Mouse (Mus musculus): ENCODE results near the gene Mkrn2os.
"Not testable (repeated sequence)": the region's sequence is repeated elsewhere in the genome, so short reads cannot be mapped to it uniquely, and the experiment has no call there.

Gene Mkrn2os

GRCm38 (mm10) chr6:115592458-115592857, at the start of gene Mkrn2os:
TSS of gene Mkrn2os (minus strand) at chr6:115592576.
- no peak for DNase-seq

GRCm38 (mm10) chr6:115638188-115638587, 45.8 kb upstream of the Mkrn2os start:
- DNase-seq: not testable (repeated sequence)

- no peak for DNase-seq
Measured at GRCm38 (mm10) chr6:115634015-115634414, 41.6 kb upstream of the Mkrn2os start.

- DNase-seq: no peak
Measured at GRCm38 (mm10) chr6:115631056-115631795, 38.9 kb upstream of the Mkrn2os start.

GRCm38 (mm10) chr6:115626121-115626520, 33.7 kb upstream of the Mkrn2os start:
- DNase-seq: no peak

GRCm38 (mm10) chr6:115620942-115621341, 28.6 kb upstream of the Mkrn2os start:
- DNase-seq: no peak

GRCm38 (mm10) chr6:115619818-115620217, 27.4 kb upstream of the Mkrn2os start:
- peak; percentile 44 to 60 for DNase-seq

- no peak for DNase-seq
Measured at GRCm38 (mm10) chr6:115615983-115616382, 23.6 kb upstream of the Mkrn2os start.

GRCm38 (mm10) chr6:115613793-115614192, 21.4 kb upstream of the Mkrn2os start:
- no peak for DNase-seq

- peak in 1 of 2 experiments; percentile 17 for DNase-seq
Measured at GRCm38 (mm10) chr6:115610301-115610700, 17.9 kb upstream of the Mkrn2os start.

GRCm38 (mm10) chr6:115609121-115609520, 16.7 kb upstream of the Mkrn2os start:
- no peak for DNase-seq

- DNase-seq: no peak
Measured at GRCm38 (mm10) chr6:115607429-115607828, 15.1 kb upstream of the Mkrn2os start.

- no peak for DNase-seq
Measured at GRCm38 (mm10) chr6:115606461-115606860, 14.1 kb upstream of the Mkrn2os start.

- DNase-seq: peak; percentile 61
Measured at GRCm38 (mm10) chr6:115601715-115602523, 9.5 kb upstream of the Mkrn2os start, which contains the start of gene Mkrn2. TSS of gene Mkrn2 (plus strand) at chr6:115601902.

- peak in 1 of 2 experiments; percentile 19 for DNase-seq
Measured at GRCm38 (mm10) chr6:115601322-115601714, 8.9 kb upstream of the Mkrn2os start.

- no peak for DNase-seq
Measured at GRCm38 (mm10) chr6:115595667-115596066, 3.3 kb upstream of the Mkrn2os start.

- DNase-seq: peak in 1 of 2 experiments; percentile 22
Measured at GRCm38 (mm10) chr6:115594463-115594862, 2.1 kb upstream of the Mkrn2os start.

- no peak for DNase-seq
Measured at GRCm38 (mm10) chr6:115593252-115593651, 876 bp upstream of the Mkrn2os start.

- no peak for DNase-seq
Measured at GRCm38 (mm10) chr6:115591692-115592359, 550 bp downstream of the Mkrn2os start.

GRCm38 (mm10) chr6:115586321-115586720, 6.1 kb downstream of the Mkrn2os start:
- DNase-seq: no peak

GRCm38 (mm10) chr6:115584176-115584575, 8.2 kb downstream of the Mkrn2os start:
- no peak for DNase-seq

GRCm38 (mm10) chr6:115583430-115584125, 8.8 kb downstream of the Mkrn2os start:
- no peak for DNase-seq
